Mouse (Mus musculus) C2C12 (cell line): ENCODE measurements around the gene Cacna2d1. TPM values are rescaled to one million over a fixed set of nuclear protein-coding genes. Genes with fewer than 3 reads are reported as not detected.

Experiments used
- H3K27me3 ChIP-seq: one replicate; pipeline ENCODE4 v1.6.1; 2011; ENCODE audit not compliant: control insufficient read depth, insufficient read depth, insufficient read length
- H3K36me3 ChIP-seq: one replicate; pipeline ENCODE4 v1.6.1; 2011; ENCODE audit not compliant: control insufficient read depth, insufficient read depth
- H3K4me3 ChIP-seq: one replicate; pipeline ENCODE4 v1.5.1; 2011; ENCODE audit warnings: mild to moderate bottlenecking, control low read depth; ENCODE audit not compliant: poor library complexity, insufficient read depth, severe bottlenecking
- H3K79me2 ChIP-seq: one replicate; pipeline ENCODE4 v1.6.1; 2011; ENCODE audit not compliant: control insufficient read depth, insufficient read depth
- H3K79me3 ChIP-seq: one replicate; pipeline ENCODE4 v1.6.1; 2011; ENCODE audit warnings: low read depth, control low read depth
- H3ac ChIP-seq: one replicate; pipeline ENCODE3; 2011; ENCODE audit warnings: low read depth; ENCODE audit not compliant: control insufficient read depth, insufficient read length
- CEBPB ChIP-seq: IDR thresholded peaks from one replicate; pipeline ENCODE4 v1.6.1; 2011; ENCODE audit warnings: low read depth, mild to moderate bottlenecking, control low read depth, moderate library complexity
- CTCF ChIP-seq: IDR thresholded peaks from one replicate; pipeline ENCODE4 v1.5.1; 2011; ENCODE audit not compliant: control insufficient read depth, insufficient read depth, insufficient read length
- FOSL1 ChIP-seq: IDR thresholded peaks from one replicate; pipeline ENCODE4 v1.8.0; 2011; ENCODE audit warnings: mild to moderate bottlenecking, low read length; ENCODE audit not compliant: poor library complexity, insufficient read depth, severe bottlenecking
- MAX ChIP-seq: IDR thresholded peaks from one replicate; pipeline ENCODE4 v1.6.1; 2011; ENCODE audit warnings: mild to moderate bottlenecking, control low read depth
- MYOD1 ChIP-seq: IDR thresholded peaks from one replicate; pipeline ENCODE4 v1.6.1; 2011; ENCODE audit warnings: low read depth; ENCODE audit not compliant: control insufficient read depth, insufficient read length
- MYOG ChIP-seq: IDR thresholded peaks from one replicate; pipeline ENCODE4 v1.6.1; 2011; ENCODE audit not compliant: control insufficient read depth, insufficient read length; ENCODE audit errors: extremely low read depth
- USF1 ChIP-seq: IDR thresholded peaks from one replicate; pipeline ENCODE4 v1.6.1; 2011; ENCODE audit warnings: low read depth, mild to moderate bottlenecking, control low read depth, moderate library complexity
- polyA plus RNA-seq: library from polyadenylated mRNA; unstranded; fragments of >200 nt; fragmentation: generic; extraction: Trizol; gene quantifications from one replicate; pipeline ENCODE4 v1.2.1, GENCODE M21; 2012; ENCODE audit warnings: missing spikeins

Cacna2d1 gene
- polyA plus RNA-seq, 1 experiment, result 20.4 TPM

GRCm38 (mm10) chr5:16121334-16121733 is 186.8 kb downstream of the Cacna2d1 start:
- Histone ChIP-seq H3ac (no peak overlapping the region), H3K4me3 (no peak overlapping the region), H3K79me3 (no peaks in the 10 kb centered on the region), H3K36me3 (no peaks in the 10 kb centered on the region), H3K27me3 (no peaks in the 10 kb centered on the region), H3K79me2 (no peaks in the 10 kb centered on the region)
- TF ChIP-seq FOSL1 (no peak), MYOD1 (no peak), USF1 (no peak), CEBPB (no peak), MYOG (no peak), CTCF (no peak), MAX (no peak)

GRCm38 (mm10) chr5:16122110-16122509 is 187.6 kb downstream of the Cacna2d1 start:
- Histone ChIP-seq H3K4me3 (no peak overlapping the region), H3K27me3 (no peaks in the 10 kb centered on the region), H3K79me3 (no peaks in the 10 kb centered on the region), H3K36me3 (no peaks in the 10 kb centered on the region), H3K79me2 (no peaks in the 10 kb centered on the region), H3ac (no peak overlapping the region)
- no peak for TF ChIP-seq MYOD1
- TF ChIP-seq MAX, result no peak

GRCm38 (mm10) chr5:16134286-16135094 is 200.0 kb downstream of the Cacna2d1 start:
- no peak overlapping the region for H3ac ChIP-seq
- TF ChIP-seq FOSL1 (no peak), MYOD1 (no peak), USF1 (no peak), MYOG (no peak), CTCF (no peak), MAX (no peak), CEBPB (no peak)
- no peaks in the 10 kb centered on the region for H3K36me3 ChIP-seq
- H3K4me3 ChIP-seq, result no peak overlapping the region
- no peaks in the 10 kb centered on the region for H3K27me3 ChIP-seq
- H3K79me2 ChIP-seq, result no peaks in the 10 kb centered on the region
- H3K79me3 ChIP-seq, result no peaks in the 10 kb centered on the region

- H3K27me3 ChIP-seq, result no peaks in the 10 kb centered on the region
- no peaks in the 10 kb centered on the region for H3K79me2 ChIP-seq
- H3K79me3 ChIP-seq, result no peaks in the 10 kb centered on the region
- H3K4me3 ChIP-seq, result no peak overlapping the region
- no peak for TF ChIP-seq MYOD1
- TF ChIP-seq FOSL1, result no peak
- TF ChIP-seq CEBPB, result no peak
- TF ChIP-seq MAX, result no peak
- no peak for TF ChIP-seq MYOG
- no peak for TF ChIP-seq CTCF
- TF ChIP-seq USF1, result no peak
- no peaks in the 10 kb centered on the region for H3K36me3 ChIP-seq
- H3ac ChIP-seq, result no peak overlapping the region
Observed at GRCm38 (mm10) chr5:16135986-16136385, 201.5 kb downstream of the Cacna2d1 start.

GRCm38 (mm10) chr5:16136839-16137238 is 202.3 kb downstream of the Cacna2d1 start:
- Histone ChIP-seq H3K79me2 (no peaks in the 10 kb centered on the region), H3K36me3 (no peaks in the 10 kb centered on the region), H3K4me3 (no peak overlapping the region), H3K27me3 (no peaks in the 10 kb centered on the region), H3ac (no peak overlapping the region), H3K79me3 (no peaks in the 10 kb centered on the region)
- TF ChIP-seq MYOD1, result no peak
- TF ChIP-seq FOSL1, result no peak
- TF ChIP-seq CEBPB, result no peak
- TF ChIP-seq MYOG, result no peak
- no peak for TF ChIP-seq MAX
- TF ChIP-seq CTCF, result no peak
- no peak for TF ChIP-seq USF1

- Histone ChIP-seq H3K79me3 (no peaks in the 10 kb centered on the region), H3K27me3 (no peaks in the 10 kb centered on the region), H3ac (no peak overlapping the region), H3K36me3 (no peaks in the 10 kb centered on the region), H3K4me3 (no peak overlapping the region), H3K79me2 (no peaks in the 10 kb centered on the region)
- TF ChIP-seq CEBPB (no peak), FOSL1 (no peak), CTCF (no peak)
Observed at GRCm38 (mm10) chr5:16146602-16147001, 212.1 kb downstream of the Cacna2d1 start.
